ENCODE assay signal across 9 mouse cellular contexts in genomic region chr15:86085301-86086225, GRCm38 (mm10). TPM values are rescaled to one million over a fixed set of nuclear protein-coding genes. Genes with fewer than 3 reads are reported as not detected.
DNase-seq lines count a peak whose midpoint lies in the region; ATAC-seq and TF ChIP-seq lines count a peak whose summit lies in the region.
"Had no signal": no experiment of that assay in that cellular context is flagged by ENCODE, and none has a peak within 500 bp of the region (broad histone marks: within the 10 kb centered on the region; RNA-seq: fewer than 3 reads in every experiment).

No protein-coding gene starts in this region.

- no peaks in the 10 kb centered on the region for H3K27me3 ChIP-seq in G1E (ENCODE audit: insufficient read depth, low read length)
- no peaks in the 10 kb centered on the region for H3K27me3 ChIP-seq in embryonic facial prominence, embryonic 14.5 days (replicated peaks; ENCODE audit: control insufficient read depth, insufficient read depth, low read length)
- H3K27me3 ChIP-seq in hindbrain, embryonic 11.5 days (ENCODE audit: control insufficient read depth, insufficient read depth, low read length): no peaks in the 10 kb centered on the region
- no peaks in the 10 kb centered on the region for H3K27me3 ChIP-seq in limb, embryonic 14.5 days (ENCODE audit: control insufficient read depth, insufficient read depth, low read length)
- H3K27me3 ChIP-seq in neural tube, embryonic 13.5 days: no peaks in the 10 kb centered on the region

- no peak for ATAC-seq in G1E (ENCODE audit: extremely low read depth, insufficient number of reproducible peaks, low FRiP score, poor library complexity, severe bottlenecking)
- ATAC-seq in embryonic facial prominence, embryonic 14.5 days (ENCODE audit: low read depth): peak; percentile 20; the same call in 1 of the 2 replicates
- ATAC-seq in hindbrain, embryonic 11.5 days (ENCODE audit: low FRiP score): 0 out of 2 replicates have a peak, but pooled peaks have one; percentile 5
- no peak for ATAC-seq in limb, embryonic 14.5 days (ENCODE audit: low FRiP score, low read depth)
- ATAC-seq in neural tube, embryonic 13.5 days (ENCODE audit: low read depth): peak; percentile 7; the same call in 1 of the 2 replicates
- no peak for ATAC-seq in megakaryocyte, adult 5-6 weeks (ENCODE audit: poor library complexity, severe bottlenecking)

- no peaks in the 10 kb centered on the region for H3K9me3 ChIP-seq in G1E (replicated peaks)
- no peaks in the 10 kb centered on the region for H3K9me3 ChIP-seq in embryonic facial prominence, embryonic 14.5 days (ENCODE audit: control insufficient read depth, low read length)
- H3K9me3 ChIP-seq in hindbrain, embryonic 11.5 days (ENCODE audit: control insufficient read depth, low read length): no peaks in the 10 kb centered on the region
- no peaks in the 10 kb centered on the region for H3K9me3 ChIP-seq in limb, embryonic 14.5 days (ENCODE audit: control insufficient read depth, low read length)
- no peaks in the 10 kb centered on the region for H3K9me3 ChIP-seq in neural tube, embryonic 13.5 days

- peak overlapping the region; percentile 23; the same call in 1 of the 2 replicates for H3K4me2 ChIP-seq in embryonic facial prominence, embryonic 14.5 days (ENCODE audit: low read depth, low read length)
- H3K4me2 ChIP-seq in hindbrain, embryonic 11.5 days (replicated peaks; ENCODE audit: low read depth, low read length): no peak overlapping the region
- peak overlapping the region; percentile 16; the same call in 1 of the 2 replicates for H3K4me2 ChIP-seq in limb, embryonic 14.5 days (replicated peaks; ENCODE audit: low read depth, low read length, severe bottlenecking)
- peak overlapping the region; percentile 9 for H3K4me2 ChIP-seq in neural tube, embryonic 13.5 days

- H3K27ac ChIP-seq in embryonic facial prominence, embryonic 14.5 days (replicated peaks; ENCODE audit: low read depth, low read length): peak overlapping the region; percentile 68
- peak overlapping the region; percentile 30; the same call in 1 of the 2 replicates for H3K27ac ChIP-seq in hindbrain, embryonic 11.5 days (ENCODE audit: low read depth, low read length)
- 0 out of 2 replicates have a peak overlapping the region, but pooled peaks have one; percentile 45 for H3K27ac ChIP-seq in limb, embryonic 14.5 days (replicated peaks; ENCODE audit: low read depth, low read length)
- peak overlapping the region; percentile 88 for H3K27ac ChIP-seq in neural tube, embryonic 13.5 days (replicated peaks)
- H3K27ac ChIP-seq: macrophage had no signal

- H3K4me1 ChIP-seq in G1E (ENCODE audit: insufficient read depth, low read depth, low read length): peaks cover 82% of the 10 kb centered on the region
- H3K4me1 ChIP-seq in embryonic facial prominence, embryonic 14.5 days (ENCODE audit: control insufficient read depth, insufficient read depth, low read length): peaks cover 40% of the 10 kb centered on the region
- peaks cover 19% of the 10 kb centered on the region for H3K4me1 ChIP-seq in hindbrain, embryonic 11.5 days (replicated peaks; ENCODE audit: control insufficient read depth, insufficient read depth, low read length)
- H3K4me1 ChIP-seq in limb, embryonic 14.5 days (ENCODE audit: control insufficient read depth, insufficient read depth, low read length): peaks cover 44% of the 10 kb centered on the region
- peaks cover 97% of the 10 kb centered on the region for H3K4me1 ChIP-seq in neural tube, embryonic 13.5 days (replicated peaks)

- no peak for TF ChIP-seq POLR2A in limb, embryonic 14.5 days (IDR thresholded peaks at IDR 0.05; ENCODE audit: borderline replicate concordance, extremely low read depth, insufficient read depth, insufficient read length)

- 32% methylated on average over 17 of the region's 17 CpGs for WGBS in embryonic facial prominence, embryonic 14.5 days
- 33% methylated on average over 17 of the region's 17 CpGs for WGBS in hindbrain, embryonic 11.5 days
- WGBS in limb, embryonic 14.5 days: 23% methylated on average over 17 of the region's 17 CpGs
- 26% methylated on average over 17 of the region's 17 CpGs for WGBS in neural tube, embryonic 13.5 days

- H3K4me3 ChIP-seq in G1E (ENCODE audit: low read depth, low read length): no peak overlapping the region
- no peak overlapping the region for H3K4me3 ChIP-seq in embryonic facial prominence, embryonic 14.5 days (ENCODE audit: low read depth, low read length)
- H3K4me3 ChIP-seq in hindbrain, embryonic 11.5 days (ENCODE audit: low read depth, low read length): no peak overlapping the region
- no peak overlapping the region for H3K4me3 ChIP-seq in limb, embryonic 14.5 days (replicated peaks; ENCODE audit: low read length)
- H3K4me3 ChIP-seq in neural tube, embryonic 13.5 days: no peak overlapping the region

- DNase-seq in cerebellum, postnatal 25 days: peak; percentile 59 to 69
- DNase-seq in cerebellum, adult 9-11 months: no peak
- no peak for DNase-seq in G1E (ENCODE audit: low spot score)
- DNase-seq in embryonic facial prominence, embryonic 14.5 days (ENCODE audit: low spot score): peak; percentile 63
- peak; percentile 60 for DNase-seq in hindbrain, embryonic 11.5 days (ENCODE audit: low spot score)
- no peak for DNase-seq in limb, embryonic 14.5 days (ENCODE audit: low spot score)

- peaks cover 98% of the 10 kb centered on the region for H3K36me3 ChIP-seq in G1E (replicated peaks)
- H3K36me3 ChIP-seq in embryonic facial prominence, embryonic 14.5 days (ENCODE audit: control insufficient read depth, insufficient read depth, low read length): no peaks in the 10 kb centered on the region
- H3K36me3 ChIP-seq in hindbrain, embryonic 11.5 days (ENCODE audit: control insufficient read depth, insufficient read depth, low read length): no peaks in the 10 kb centered on the region
- no peaks in the 10 kb centered on the region for H3K36me3 ChIP-seq in limb, embryonic 14.5 days (ENCODE audit: control insufficient read depth, insufficient read depth, low read length)
- no peaks in the 10 kb centered on the region for H3K36me3 ChIP-seq in neural tube, embryonic 13.5 days

- H3K9ac ChIP-seq in embryonic facial prominence, embryonic 14.5 days (ENCODE audit: low read depth, low read length): no peak overlapping the region
- no peak overlapping the region for H3K9ac ChIP-seq in hindbrain, embryonic 11.5 days (ENCODE audit: low read depth, low read length)
- H3K9ac ChIP-seq in limb, embryonic 14.5 days (ENCODE audit: low read depth, low read length, severe bottlenecking): no peak overlapping the region; the same call in 1 of the 2 replicates
- peak overlapping the region; percentile 45; the same call in 1 of the 2 replicates for H3K9ac ChIP-seq in neural tube, embryonic 13.5 days

- TF ChIP-seq CTCF in G1E (IDR thresholded peaks at IDR 0.05; ENCODE audit: low read depth, low read length): peak; percentile 58

RNA-seq across cellular contexts. Expression of gene Gramd4, which starts 28.1 kb away (rescaled TPM):
- 23.2 and 23.6 TPM in 2 replicates for total RNA-seq in G1E (2014; fragmentation: Nextera tagmentation)
- 55.4 and 56.8 TPM in 2 replicates for total RNA-seq in G1E (2017)
- 33.4 and 35.2 TPM in 2 replicates for polyA plus RNA-seq in G1E (2012)
- 7.6 and 10.8 TPM in 2 replicates for polyA plus RNA-seq in embryonic facial prominence, embryonic 14.5 days (2014; fragmentation: Nextera tagmentation; extraction: Ambion mirVana)
- 8.7 and 10.1 TPM in 2 replicates for polyA plus RNA-seq in hindbrain, embryonic 11.5 days (2014; fragmentation: Nextera tagmentation; extraction: Ambion mirVana)
- 23.5 and 26.4 TPM in 2 replicates for polyA plus RNA-seq in limb, embryonic 14.5 days (2012; rRNA removed)
- 12.3 and 15.4 TPM in 2 replicates for polyA plus RNA-seq in limb, embryonic 14.5 days (2014; fragmentation: Nextera tagmentation; extraction: Ambion mirVana)
- polyA plus RNA-seq in neural tube, embryonic 13.5 days (2015; fragmentation: Nextera tagmentation; extraction: Ambion mirVana): 32.5 TPM in 2 replicates
- 11.5 and 13.1 TPM in 2 replicates for total RNA-seq in megakaryocyte, adult 5-6 weeks (2015)
- total RNA-seq in megakaryocyte, adult 5-6 weeks (2017): 36.8 and 46.0 TPM in 2 replicates

RNA-seq across cellular contexts. Expression of gene Celsr1, which starts 52.0 kb away (rescaled TPM):
- total RNA-seq in G1E (2014; fragmentation: Nextera tagmentation) (4.6 and 4.7 TPM in 2 replicates), G1E (2017) (1.3 TPM in 2 replicates)
- polyA plus RNA-seq in G1E (2012): 21.7 and 27.6 TPM in 2 replicates
- polyA plus RNA-seq in embryonic facial prominence, embryonic 14.5 days (2014; fragmentation: Nextera tagmentation; extraction: Ambion mirVana): 5.5 TPM in 2 replicates
- 4.6 and 5.1 TPM in 2 replicates for polyA plus RNA-seq in hindbrain, embryonic 11.5 days (2014; fragmentation: Nextera tagmentation; extraction: Ambion mirVana)
- polyA plus RNA-seq in limb, embryonic 14.5 days (2012; rRNA removed): 11.8 and 13.1 TPM in 2 replicates
- 6.5 TPM in 2 replicates for polyA plus RNA-seq in limb, embryonic 14.5 days (2014; fragmentation: Nextera tagmentation; extraction: Ambion mirVana)
- 1.8 TPM in 2 replicates for polyA plus RNA-seq in neural tube, embryonic 13.5 days (2015; fragmentation: Nextera tagmentation; extraction: Ambion mirVana)
- 1.0 and 1.2 TPM in 2 replicates for total RNA-seq in megakaryocyte, adult 5-6 weeks (2015)
- 1.2 and 4.4 TPM in 2 replicates for total RNA-seq in megakaryocyte, adult 5-6 weeks (2017)
- polyA plus RNA-seq: macrophage had no signal

Comparison
In these comparisons a context has a peak if more than half of its experiments do, and no peak if none do; other contexts are left out.
1. DNase-seq: peak in cerebellum, postnatal 25 days (2 of 2), embryonic facial prominence, embryonic 14.5 days (single experiment) and hindbrain, embryonic 11.5 days (single experiment); none in cerebellum, adult 9-11 months (single experiment), G1E (single experiment) and limb, embryonic 14.5 days (single experiment).
2. ATAC-seq: peak in embryonic facial prominence, embryonic 14.5 days (single experiment), hindbrain, embryonic 11.5 days (single experiment) and neural tube, embryonic 13.5 days (single experiment); none in G1E (single experiment), limb, embryonic 14.5 days (single experiment) and megakaryocyte, adult 5-6 weeks (single experiment).
3. H3K27ac ChIP-seq: peak in every context shown above with its lines; median percentile 88 in neural tube, embryonic 13.5 days; 68 in embryonic facial prominence, embryonic 14.5 days; 45 in limb, embryonic 14.5 days; 30 in hindbrain, embryonic 11.5 days.